Mouse (Mus musculus): ENCODE measurements at regions not wholly inside any gene's neighbourhood (a gene's known extent, or its start where the extent isn't known, plus 50 kb on each side); places are given as distances from the start of the nearest gene placed in this dataset.
A peak's percentile ranks its signal among the peaks of the same experiment; 100 is the strongest.

- DNase-seq = no peak
Measured at GRCm38 (mm10) chr15:6934564-6934980, 59.8 kb upstream of the Osmr start.

- DNase-seq = no peak
Measured at GRCm38 (mm10) chr15:6941491-6941890, 66.7 kb upstream of the Osmr start.

GRCm38 (mm10) chr15:6949236-6949635, 74.5 kb upstream of the Osmr start:
- DNase-seq = no peak

- DNase-seq = no peak
Measured at GRCm38 (mm10) chr15:6949686-6950085, 74.9 kb upstream of the Osmr start.

- DNase-seq = no peak
Measured at GRCm38 (mm10) chr15:6950503-6950902, 75.7 kb upstream of the Osmr start.

GRCm38 (mm10) chr15:6953556-6953955, 78.8 kb upstream of the Osmr start:
- no peak for DNase-seq

GRCm38 (mm10) chr15:6953970-6954791, 79.4 kb upstream of the Osmr start:
- DNase-seq = no peak

GRCm38 (mm10) chr15:6959911-6960310, 85.1 kb upstream of the Osmr start:
- DNase-seq = no peak

GRCm38 (mm10) chr15:6960753-6961746, 86.3 kb upstream of the Osmr start:
- peak; percentile 39 for DNase-seq

- DNase-seq = no peak
Measured at GRCm38 (mm10) chr15:6964635-6965034, 89.9 kb upstream of the Osmr start.

- no peak for DNase-seq
Measured at GRCm38 (mm10) chr15:6965446-6965845, 90.7 kb upstream of the Osmr start.

GRCm38 (mm10) chr15:6974410-6974809, 99.6 kb upstream of the Osmr start:
- DNase-seq = no peak

- peak; percentile 39 for DNase-seq
Measured at GRCm38 (mm10) chr15:6981430-6981829, 106.7 kb upstream of the Osmr start.

- DNase-seq = no peak
Measured at GRCm38 (mm10) chr15:6983320-6983719, 107.1 kb upstream of the Lifr start.

- DNase-seq = peak; percentile 25
Measured at GRCm38 (mm10) chr15:6988187-6988586, 102.2 kb upstream of the Lifr start.

GRCm38 (mm10) chr15:6989094-6989493, 101.3 kb upstream of the Lifr start:
- DNase-seq = no peak

- no peak for DNase-seq
Measured at GRCm38 (mm10) chr15:6993226-6993625, 97.2 kb upstream of the Lifr start.

GRCm38 (mm10) chr15:6995246-6995645, 95.2 kb upstream of the Lifr start:
- no peak for DNase-seq

- no peak for DNase-seq
Measured at GRCm38 (mm10) chr15:6997871-6998270, 92.5 kb upstream of the Lifr start.

- no peak for DNase-seq
Measured at GRCm38 (mm10) chr15:6998576-6999070, 91.8 kb upstream of the Lifr start.

GRCm38 (mm10) chr15:6999667-7000066, 90.7 kb upstream of the Lifr start:
- DNase-seq = no peak

- DNase-seq = no peak
Measured at GRCm38 (mm10) chr15:7002226-7002625, 88.2 kb upstream of the Lifr start.

GRCm38 (mm10) chr15:7003311-7003710, 87.1 kb upstream of the Lifr start:
- no peak for DNase-seq
